Mouse (Mus musculus): ENCODE measurements around the gene Itch.
"Not testable (repeated sequence)": the region's sequence is repeated elsewhere in the genome, so short reads cannot be mapped to it uniquely, and the experiment has no call there.

Gene Itch

DNA sequence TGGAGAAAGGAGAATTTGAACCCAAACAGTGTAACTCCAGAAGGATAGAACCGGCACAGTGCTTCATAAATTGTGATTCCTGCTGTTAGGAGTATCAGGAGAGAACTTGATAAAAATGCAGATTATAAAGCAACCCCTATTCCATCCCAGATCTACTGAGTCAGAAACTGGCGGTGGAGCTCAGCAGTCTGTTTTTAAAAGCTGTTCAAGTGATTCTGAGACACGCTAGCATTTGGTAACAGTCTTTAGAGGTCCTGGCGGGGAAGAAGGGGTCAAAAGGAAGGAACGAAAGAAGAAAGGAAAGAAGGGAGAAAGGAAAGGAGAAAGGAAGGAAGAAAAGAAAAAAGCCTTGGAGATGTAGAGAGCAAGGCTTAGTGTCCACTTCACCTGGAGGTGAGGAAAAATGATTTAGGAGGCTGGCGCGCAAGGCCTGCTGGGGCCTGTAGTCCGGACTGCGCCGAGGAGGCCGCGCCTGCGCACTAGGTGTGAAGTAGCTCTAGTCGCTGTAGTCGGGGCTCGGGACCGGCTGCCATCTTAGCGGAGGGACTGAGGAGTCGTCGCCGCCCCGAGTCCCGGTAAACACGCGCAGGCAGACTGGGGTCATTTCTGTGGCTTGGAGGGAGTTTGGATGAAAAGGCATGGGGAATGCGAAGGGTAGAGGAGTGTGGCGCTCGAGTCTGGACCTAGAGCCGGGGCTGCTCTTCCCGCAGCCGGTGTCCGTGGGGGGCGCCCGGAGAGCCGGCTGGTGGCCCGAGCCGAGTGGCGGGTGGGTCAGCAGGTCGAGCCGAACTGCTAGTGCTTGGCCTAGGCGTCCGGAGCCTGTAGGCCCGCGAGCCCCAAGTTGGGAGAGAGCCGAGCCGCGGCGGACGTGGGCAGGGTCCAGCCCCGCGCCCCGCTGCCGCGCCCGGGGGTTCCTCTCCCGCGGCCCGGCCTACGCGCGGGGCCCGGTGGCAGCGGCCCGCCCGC lies at the start of gene Itch:
TSS of gene Itch (plus strand) at position 499 of the 966 bp plus-strand sequence.
- DNase-seq (ENCODE audit: extremely low spot score, low spot score) = peak; percentile 91

DNA sequence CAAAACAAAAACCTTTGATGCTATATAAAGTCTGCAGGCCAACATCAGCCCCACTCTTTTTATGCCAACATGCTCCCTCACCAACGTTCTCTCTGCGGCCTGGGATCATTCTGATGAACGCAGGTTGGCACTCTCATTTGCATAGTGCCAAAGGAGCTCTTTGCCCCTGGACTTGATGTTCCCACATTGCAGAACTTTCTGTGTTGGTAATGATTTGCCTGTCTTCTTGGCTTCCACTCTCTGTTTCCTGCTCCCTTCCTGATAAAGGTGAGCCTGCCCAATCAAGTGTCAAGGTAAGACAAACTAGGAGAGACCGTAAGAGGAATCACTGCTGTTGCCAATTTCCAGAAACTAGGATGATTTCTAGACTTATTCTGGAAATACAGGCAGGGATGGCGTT lies 48.8 kb upstream of the Itch start:
- no peak for DNase-seq (ENCODE audit: extremely low spot score, low spot score)

DNA sequence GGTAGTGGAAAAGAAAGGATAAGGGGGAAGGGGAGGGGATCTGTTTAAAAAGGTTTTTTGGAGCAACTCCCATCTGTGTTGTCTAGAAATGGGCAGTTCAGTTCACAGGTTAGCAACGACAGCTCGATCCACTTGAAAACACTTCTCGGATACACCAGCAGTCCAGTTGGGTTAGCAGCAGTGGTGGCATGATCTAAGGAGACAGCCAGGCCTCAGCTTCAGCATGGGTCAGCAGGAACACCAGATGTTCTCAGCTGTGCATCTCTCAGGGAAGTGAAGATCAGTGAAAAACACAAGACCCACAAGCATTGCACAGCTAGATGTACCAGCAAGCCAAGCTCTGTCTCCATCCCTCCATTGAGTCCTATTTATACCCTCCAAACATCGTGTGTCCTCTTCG lies 47.0 kb upstream of the Itch start:
- DNase-seq (ENCODE audit: extremely low spot score, low spot score) = no peak

DNA sequence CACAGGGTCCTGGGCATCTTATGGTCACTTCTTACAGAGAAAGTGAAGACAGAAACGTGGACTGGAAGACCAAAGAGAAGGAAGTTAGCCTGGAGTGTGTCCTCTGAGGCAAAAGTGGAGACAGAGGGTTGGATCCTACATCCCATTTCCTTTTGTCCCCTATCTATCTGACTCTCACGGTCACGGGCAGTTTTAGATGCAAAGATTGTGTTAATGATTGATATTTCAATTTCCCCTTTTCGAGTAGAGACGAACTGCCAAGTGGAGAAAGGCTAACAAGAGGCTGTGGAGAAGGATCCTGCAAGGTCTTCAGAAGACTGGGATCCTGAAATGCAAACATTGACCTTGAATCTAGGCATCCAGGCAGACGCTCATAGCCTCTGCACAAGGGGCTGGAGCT lies 45.0 kb upstream of the Itch start:
- DNase-seq (ENCODE audit: extremely low spot score, low spot score) = no peak

DNA sequence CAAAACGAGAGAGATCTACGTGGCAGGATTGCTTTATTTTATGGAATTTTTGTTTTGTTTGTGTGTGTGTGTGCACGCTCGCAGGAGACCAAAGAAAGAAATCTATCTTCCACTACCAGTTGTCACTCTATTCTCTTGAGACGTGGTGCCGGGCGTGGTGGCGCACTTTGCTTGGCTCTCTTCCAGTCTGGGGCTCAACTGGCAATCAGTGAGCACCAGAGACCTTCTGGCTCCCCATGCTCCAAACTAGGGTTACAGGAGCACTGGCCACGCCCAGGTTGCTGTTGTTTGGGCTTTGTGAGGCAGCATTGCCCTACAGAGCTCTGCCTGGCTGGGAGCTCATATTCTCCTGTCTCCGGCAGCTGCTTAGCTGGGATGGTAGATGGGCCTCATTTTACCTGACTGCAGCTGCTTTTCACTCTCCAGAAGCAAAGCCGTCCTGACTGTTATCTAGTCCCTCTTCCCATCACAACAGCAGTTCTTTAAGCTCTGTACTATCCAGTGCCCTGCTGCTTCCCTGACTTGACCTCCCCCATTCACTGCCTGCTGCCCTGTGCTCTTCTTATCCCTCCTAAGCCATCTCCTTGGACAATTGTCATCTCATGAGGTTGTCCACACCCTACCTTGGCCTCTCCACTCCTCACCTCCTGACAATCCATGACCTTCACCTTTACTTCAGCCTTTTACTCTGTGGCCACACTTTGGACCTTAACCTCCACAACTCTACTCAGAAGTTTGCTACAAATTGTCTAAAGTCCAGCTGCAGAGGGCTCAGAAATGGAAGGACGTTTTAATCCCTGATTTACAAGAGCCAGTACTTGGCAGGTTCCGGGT lies 42.2 kb upstream of the Itch start:
- DNase-seq (ENCODE audit: extremely low spot score, low spot score) = no peak

DNA sequence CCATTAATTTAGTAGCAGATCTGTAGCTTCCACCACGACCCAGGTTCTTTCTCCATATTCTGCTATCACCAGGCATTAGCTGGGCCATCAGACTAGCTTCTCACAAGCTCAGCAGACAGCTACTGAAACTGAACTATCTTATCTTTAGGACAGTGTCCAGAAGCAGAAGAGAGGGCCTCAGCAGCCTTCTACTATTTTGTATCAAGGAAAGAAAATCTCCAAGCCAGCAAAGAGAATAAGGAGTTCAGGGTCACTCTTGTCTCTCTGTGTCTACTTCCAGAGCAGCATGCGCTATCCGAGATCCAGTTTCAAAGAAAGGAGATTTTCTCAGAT lies 41.6 kb upstream of the Itch start:
- no peak for DNase-seq (ENCODE audit: extremely low spot score, low spot score)

DNA sequence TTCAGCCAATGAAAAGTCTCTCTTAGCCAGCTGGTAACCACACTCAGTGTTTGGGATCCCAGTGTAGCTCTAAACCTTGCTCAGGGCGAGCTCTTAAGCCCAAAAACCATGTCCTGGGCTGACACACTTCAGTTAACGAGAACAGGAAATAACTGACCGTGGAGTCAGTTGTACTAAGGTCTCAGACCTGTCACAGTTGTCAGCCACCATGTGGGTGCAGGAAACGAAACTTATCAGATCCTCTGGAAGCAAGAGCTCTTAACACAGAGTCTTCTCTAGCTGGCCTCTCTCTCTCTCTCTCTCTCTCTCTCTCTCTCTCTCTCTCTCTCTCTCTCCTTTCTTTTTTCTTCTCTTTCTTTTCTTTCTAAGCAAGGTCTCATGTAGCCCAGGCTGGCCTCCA lies 39.9 kb upstream of the Itch start:
- no peak for DNase-seq (ENCODE audit: extremely low spot score, low spot score)

DNA sequence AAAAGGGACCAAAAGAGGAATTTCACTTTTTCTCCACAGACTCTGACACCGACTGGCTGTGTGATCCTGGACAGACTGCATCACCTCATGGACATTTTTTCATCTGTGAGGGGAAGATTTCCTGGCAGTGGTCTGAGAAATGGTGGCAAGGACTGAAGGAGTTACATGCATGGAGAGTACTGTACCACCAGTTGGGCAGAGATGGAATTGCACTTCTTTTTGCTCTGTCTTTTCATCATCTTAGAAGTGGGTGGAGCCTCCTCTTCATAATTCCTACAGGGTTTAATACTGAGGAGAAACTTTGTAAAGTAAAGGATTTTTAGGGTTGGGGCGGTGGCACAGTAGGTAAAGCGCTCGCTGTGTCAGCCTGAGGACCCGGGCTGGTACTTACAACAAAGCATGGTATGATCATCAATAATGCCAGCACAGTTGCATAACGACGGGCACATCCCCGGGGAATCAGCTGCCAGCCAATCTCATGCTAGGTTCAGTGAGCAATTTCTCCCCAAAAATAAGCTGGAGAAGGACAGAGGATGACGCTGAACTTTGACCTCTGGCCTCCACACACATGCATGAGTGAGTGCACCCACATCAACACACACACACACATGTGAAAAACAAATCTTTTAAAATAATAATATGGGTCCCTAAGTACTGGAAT lies 34.5 kb upstream of the Itch start:
- no peak for DNase-seq (ENCODE audit: extremely low spot score, low spot score)

DNA sequence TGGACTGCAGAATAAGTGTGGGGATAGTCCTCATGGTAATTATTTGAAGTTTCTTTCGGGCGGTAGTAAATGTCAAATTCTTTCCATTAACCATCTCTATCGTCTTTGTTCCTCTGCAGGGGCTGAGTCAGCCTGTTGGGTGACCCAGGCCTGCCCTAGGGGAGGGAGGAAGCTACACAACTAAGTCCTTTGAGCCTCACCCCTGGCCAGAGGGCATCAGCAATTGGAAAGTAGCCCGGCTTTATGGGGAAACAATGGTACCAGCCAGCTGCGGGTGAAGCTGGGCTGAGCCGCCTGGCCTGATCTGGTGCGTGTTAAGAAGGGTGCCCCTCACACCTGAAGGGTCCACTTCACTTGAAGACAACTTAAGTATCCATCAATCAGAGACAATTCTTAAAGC lies 33.9 kb upstream of the Itch start:
- no peak for DNase-seq (ENCODE audit: extremely low spot score, low spot score)

DNA sequence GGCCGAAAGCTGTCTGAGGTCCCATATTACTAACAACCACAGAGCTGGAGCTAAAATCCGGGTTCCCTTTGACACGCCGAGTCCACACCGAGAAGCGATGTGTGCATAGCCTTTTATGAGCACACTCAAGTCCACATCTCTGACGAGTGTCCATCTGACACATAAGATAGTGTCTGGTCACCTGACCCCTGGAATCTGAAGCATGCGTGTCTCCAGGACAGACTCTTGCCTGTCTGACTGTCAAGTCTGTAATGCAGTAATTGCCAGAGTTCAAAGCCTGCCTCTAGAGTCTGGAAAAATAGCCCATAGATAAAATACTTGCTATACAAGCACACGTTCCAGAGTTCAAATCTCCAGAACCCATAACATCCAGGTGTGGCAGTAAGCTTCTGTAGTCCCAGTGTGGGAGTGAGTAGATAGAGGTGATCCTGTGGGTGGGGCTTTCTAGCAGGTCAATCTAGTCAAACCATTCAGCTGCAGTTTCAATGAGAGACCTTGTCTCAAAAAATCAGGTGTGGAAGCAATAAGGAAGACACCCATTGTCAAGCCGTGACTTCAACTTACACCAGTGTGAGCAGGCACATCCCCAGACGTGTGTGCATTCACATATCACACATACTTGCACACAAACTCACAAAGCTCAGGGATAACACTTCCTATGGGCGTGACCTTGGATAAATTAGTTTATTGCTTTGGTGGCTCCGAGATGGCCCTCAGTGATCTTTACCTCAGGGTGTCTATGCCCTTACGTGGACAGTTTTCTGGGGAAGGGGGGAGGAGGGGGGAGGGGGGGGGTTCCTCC lies 33.1 kb upstream of the Itch start:
- no peak for DNase-seq (ENCODE audit: extremely low spot score, low spot score)

DNA sequence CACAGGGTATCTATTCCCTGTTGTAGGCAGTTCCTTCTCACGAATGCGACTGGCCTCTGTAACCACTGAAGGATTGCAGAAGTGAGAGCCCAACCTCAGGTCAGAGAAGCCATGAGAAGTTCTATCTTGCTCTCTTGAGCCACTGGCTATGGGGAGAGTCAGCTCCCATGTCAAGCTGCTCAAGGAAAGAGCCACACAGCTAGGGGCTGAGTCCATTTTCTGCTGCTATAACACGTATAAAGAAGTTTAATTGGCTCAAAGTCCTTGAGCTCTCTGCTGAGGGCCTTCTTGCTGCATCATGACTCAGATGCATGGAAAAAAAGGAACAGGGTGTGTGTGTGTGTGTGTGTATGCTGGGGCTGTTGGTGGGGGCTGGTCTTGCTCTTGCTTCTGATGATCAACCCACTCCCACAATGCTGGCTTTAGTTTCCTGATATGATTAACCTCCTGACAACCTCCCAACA lies 32.5 kb upstream of the Itch start:
- DNase-seq (ENCODE audit: extremely low spot score, low spot score) = no peak

DNA sequence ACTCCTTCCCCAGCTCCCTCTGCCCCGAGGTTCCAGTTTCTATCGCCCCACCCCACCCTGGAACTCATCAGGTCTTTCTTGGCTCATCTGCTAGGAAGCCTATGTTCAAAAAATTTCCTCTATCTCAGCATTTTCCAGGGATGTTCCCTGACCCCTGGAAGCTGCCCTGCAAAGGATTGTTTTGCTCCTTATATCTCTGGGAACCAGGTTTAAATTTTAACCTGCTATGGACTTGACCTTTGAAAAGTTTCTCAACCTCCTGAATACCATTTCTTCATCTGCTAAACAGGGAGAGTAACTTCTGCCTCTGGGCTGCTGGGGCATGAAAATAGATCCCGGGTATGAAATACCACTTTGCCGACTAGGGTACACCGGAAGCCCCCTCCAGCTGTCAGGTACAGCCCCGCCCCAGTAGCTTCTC lies 31.5 kb upstream of the Itch start:
- no peak for DNase-seq (ENCODE audit: extremely low spot score, low spot score)

DNA sequence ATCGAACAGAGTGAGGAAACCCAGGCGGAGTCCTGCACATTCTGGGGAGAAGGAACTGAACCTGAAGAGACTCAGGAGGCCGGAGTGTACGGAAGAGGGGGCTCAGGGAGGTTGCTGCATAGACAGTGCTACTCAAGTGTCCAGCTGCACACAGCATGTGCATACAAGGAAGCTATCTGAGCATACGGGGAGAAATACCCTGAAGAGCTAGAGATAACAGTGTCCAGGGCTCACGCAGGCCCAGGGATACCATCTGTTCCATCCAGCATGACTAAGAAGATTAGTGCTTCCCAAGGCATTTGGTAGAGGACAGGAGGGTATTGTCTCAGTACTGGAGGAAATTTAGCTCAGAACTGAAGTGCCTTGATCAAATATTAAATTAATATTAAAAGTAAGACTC lies 29.7 kb upstream of the Itch start:
- DNase-seq (ENCODE audit: extremely low spot score, low spot score) = no peak

DNA sequence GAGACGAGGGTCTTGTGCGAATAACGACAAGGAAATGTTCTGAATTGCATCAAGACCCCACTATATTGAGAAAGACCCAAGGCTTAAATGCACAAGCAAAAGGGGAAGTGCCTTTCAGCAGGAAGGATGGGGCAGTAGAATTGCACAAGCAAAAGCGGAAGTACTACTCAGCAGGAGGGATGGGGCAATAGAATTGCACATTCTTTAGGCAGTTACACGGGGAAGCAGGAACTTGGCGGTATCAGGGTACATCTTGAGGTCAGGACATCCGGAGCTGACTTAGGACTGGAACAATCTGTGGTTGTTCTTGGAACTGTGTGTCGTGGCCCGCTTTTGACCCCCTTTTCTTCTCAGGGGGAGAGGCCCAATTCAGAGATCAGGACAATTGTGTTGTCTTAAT lies 26.0 kb upstream of the Itch start:
- not testable (repeated sequence) for DNase-seq (ENCODE audit: extremely low spot score, low spot score)

DNA sequence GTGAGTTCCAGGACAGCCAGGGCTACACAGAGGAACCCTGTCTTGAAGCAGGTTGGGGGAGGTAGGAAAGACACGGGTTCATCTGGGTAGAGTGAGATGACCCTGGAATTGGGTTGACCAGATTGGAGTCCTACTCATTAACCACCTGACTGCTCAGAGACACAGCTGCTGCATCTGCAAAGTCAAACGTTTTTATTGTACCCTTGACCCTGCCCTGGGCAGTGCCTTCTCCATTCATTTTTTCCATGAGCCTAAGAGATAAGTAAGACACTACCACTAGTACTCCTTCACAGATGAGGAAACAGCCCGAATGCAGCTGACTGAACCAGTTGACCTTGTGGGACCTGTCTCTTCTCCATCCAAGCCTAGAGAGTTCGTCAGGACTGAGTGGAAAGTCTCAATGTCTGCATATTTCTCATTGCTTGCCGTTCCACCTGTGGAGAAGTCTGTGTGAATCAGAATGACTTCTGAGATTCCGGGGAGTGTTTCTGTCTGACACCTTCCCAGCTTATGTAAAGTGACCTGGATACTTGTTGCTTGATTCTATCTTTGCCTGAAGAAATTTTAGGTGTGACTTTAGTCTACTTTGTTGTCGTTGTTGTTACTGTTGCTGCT lies 18.0 kb upstream of the Itch start:
- DNase-seq (ENCODE audit: extremely low spot score, low spot score) = no peak

DNA sequence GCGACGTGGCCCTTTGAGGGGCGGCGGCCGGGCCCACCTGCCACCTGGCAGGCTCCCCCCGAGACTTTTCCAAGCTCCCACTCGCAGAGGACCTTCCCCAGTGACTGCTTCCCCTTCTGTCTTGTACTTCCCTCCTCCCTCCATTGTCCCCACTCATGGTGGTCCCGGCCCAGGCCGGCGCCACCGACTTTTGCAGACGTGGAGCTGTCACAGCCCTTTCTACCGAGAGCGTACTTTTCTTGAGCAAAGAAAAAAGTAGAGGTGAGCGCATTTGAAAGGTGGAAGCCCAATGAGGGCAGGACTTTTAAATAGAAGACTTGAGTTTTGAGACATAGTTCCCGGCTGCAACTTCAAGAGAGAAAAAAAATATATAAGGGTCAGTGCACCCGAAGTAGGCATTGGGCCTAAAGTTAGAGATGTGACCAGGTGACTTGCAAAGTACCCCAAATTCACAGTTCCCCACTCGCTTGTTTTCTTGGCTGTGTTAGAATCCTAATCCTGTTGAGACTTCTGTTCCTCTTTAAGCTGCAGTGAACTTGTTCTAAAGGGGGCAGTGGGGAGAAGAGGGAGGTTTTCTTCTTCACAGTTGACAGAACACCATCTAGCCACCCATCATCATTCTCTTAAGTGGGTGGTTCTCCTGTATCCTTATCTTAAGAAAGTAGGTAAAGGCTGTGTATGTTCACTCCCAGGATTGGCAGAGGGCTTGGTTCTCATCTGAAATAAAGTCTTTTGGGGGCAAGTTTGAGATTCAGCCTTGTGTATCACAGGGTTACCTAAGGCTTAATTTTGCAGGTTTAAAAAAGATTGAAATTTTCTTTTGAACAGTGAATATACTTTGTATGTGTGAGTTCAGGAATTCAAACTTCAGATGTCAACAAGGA lies 910 bp downstream of the Itch start:
- DNase-seq (ENCODE audit: extremely low spot score, low spot score) = no peak

DNA sequence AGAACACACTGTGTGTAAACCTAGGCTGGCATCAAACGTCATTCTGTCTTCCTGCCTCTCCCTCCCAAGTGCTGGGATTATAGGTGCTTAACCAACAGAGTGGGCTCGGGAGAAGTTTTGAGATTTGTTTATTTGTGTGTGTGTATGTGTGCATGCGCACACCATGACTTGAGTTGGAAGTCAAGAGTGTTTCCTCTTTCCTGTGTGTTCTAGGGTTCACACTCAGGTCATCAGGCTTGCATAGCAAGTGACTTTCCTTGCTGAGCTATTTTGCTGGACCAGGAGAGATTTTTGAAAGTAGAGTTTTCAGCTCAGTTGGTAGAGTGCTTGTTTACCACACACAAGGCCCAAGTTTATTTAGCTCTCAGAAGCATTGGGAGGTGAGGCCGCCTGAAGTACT lies 1.8 kb downstream of the Itch start:
- DNase-seq (ENCODE audit: extremely low spot score, low spot score) = no peak

DNA sequence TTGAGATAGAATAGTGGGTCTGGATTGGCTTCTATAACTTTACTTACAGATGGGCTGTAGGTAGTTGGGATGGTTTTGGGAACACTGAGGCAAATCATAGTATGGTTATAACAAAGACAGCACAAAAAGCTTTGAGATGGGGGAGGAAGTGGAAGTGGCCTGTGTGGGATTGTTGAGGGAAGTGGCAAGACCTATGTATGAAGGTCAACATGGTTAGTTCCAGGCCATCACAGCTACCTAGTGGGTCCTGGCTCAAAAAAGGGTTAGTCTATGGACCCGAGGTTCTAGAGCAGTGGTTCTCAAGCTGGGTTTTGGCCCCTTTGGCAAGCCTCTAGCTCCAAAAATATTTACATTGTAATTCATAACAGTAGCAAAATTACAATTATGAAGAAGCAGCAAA lies 2.2 kb downstream of the Itch start:
- no peak for DNase-seq (ENCODE audit: extremely low spot score, low spot score)

DNA sequence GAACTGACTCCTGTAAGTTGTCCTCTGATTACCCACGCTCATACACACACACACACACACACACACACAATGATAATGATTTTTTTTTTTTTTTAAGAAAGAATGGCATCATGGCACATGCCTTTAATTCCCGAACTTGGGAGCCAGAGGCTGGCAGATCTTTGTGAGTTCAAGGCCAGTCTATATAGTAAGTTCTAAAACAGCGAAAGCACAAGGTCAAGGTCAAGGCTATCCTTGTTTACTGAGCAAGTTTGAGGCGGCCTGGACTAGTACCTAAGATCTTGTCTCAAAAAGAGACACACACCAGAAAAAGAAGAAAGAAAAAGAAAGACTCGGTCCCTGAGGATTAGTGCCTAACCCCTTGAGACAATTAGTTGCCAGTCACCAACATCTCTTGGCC lies 7.7 kb downstream of the Itch start:
- DNase-seq (ENCODE audit: extremely low spot score, low spot score) = no peak
